In genomic region chr10:7391108-7391507, GRCm38 (mm10) we compare ENCODE assay signal across 8 mouse cellular contexts.
A peak's percentile ranks its signal among the peaks of the same experiment; 100 is the strongest.
DNase-seq lines count a peak whose midpoint lies in the region; ATAC-seq and TF ChIP-seq lines count a peak whose summit lies in the region.

No protein-coding gene starts in this region.

- no peak overlapping the region for H3K27ac ChIP-seq in lung, embryonic 15.5 days
- no peak overlapping the region for H3K27ac ChIP-seq in forebrain, embryonic 13.5 days
- H3K27ac ChIP-seq in kidney, adult 2 months (ENCODE audit: insufficient read depth, low read depth, low read length), result no peak overlapping the region

- no peak for DNase-seq in lung, postnatal 36 days
- DNase-seq in adrenal gland, postnatal 36 days, result peak; percentile 36 to 39
- peak; percentile 40 for DNase-seq in kidney, adult 2 months
- peak; percentile 36 for DNase-seq in thymus, postnatal 0 days (ENCODE audit: low spot score)
- DNase-seq in layer of hippocampus, adult 8-10 months (ENCODE audit: low spot score in 2 of 2), result no peak

- under 1% methylated on average over 30 of the region's 31 CpGs for WGBS in lung, embryonic 15.5 days
- under 1% methylated on average over 30 of the region's 31 CpGs for WGBS in forebrain, embryonic 13.5 days
- WGBS in kidney, adult 2 months, result under 1% methylated on average over 31 of the region's 31 CpGs

- H3K27me3 ChIP-seq in lung, embryonic 15.5 days, result peaks cover 42% of the 10 kb centered on the region
- H3K27me3 ChIP-seq in forebrain, embryonic 13.5 days, result peaks cover 46% of the 10 kb centered on the region
- H3K27me3 ChIP-seq in kidney, adult 2 months (replicated peaks; ENCODE audit: control insufficient read depth, insufficient read depth, low read length), result no peaks in the 10 kb centered on the region

- ATAC-seq in lung, embryonic 15.5 days (ENCODE audit: borderline replicate concordance, extremely low read depth, low FRiP score, low TSS enrichment), result peak; percentile 53
- peak; percentile 73 for ATAC-seq in forebrain, embryonic 13.5 days
- peak; percentile 47; the same call in 1 of the 2 replicates for ATAC-seq in megakaryocyte-erythroid progenitor cell, adult 5-6 weeks (replicated peaks; ENCODE audit: low FRiP score, low TSS enrichment, poor library complexity, severe bottlenecking)

- H3K4me1 ChIP-seq in lung, embryonic 15.5 days, result peaks cover 22% of the 10 kb centered on the region
- peaks cover 22% of the 10 kb centered on the region for H3K4me1 ChIP-seq in forebrain, embryonic 13.5 days
- 0 out of 2 replicates have a peak, but pooled peaks cover 3% of the 10 kb centered on the region for H3K4me1 ChIP-seq in kidney, adult 2 months (ENCODE audit: control insufficient read depth, insufficient read depth, low read length)

- H3K9me3 ChIP-seq in lung, embryonic 15.5 days, result no peaks in the 10 kb centered on the region
- no peaks in the 10 kb centered on the region for H3K9me3 ChIP-seq in forebrain, embryonic 13.5 days (replicated peaks)

- H3K36me3 ChIP-seq in lung, embryonic 15.5 days, result no peaks in the 10 kb centered on the region
- H3K36me3 ChIP-seq in forebrain, embryonic 13.5 days (ENCODE audit: poor library complexity, severe bottlenecking), result no peaks in the 10 kb centered on the region
- H3K36me3 ChIP-seq in kidney, adult 2 months (ENCODE audit: control insufficient read depth, insufficient read depth, low read length), result no peaks in the 10 kb centered on the region

- peak overlapping the region; percentile 99 for H3K4me2 ChIP-seq in lung, embryonic 15.5 days
- H3K4me2 ChIP-seq in forebrain, embryonic 13.5 days, result peak overlapping the region; percentile 99

- peak overlapping the region; percentile 60 for H3K4me3 ChIP-seq in lung, embryonic 15.5 days
- H3K4me3 ChIP-seq in forebrain, embryonic 13.5 days, result peak overlapping the region; percentile 61
- peak overlapping the region; percentile 57 for H3K4me3 ChIP-seq in kidney, adult 2 months (ENCODE audit: insufficient read depth, low read depth, low read length)

- no peak for TF ChIP-seq POLR2A in kidney, adult 2 months (IDR thresholded peaks at IDR 0.05; ENCODE audit: low read depth, low read length)

- TF ChIP-seq CTCF in kidney, adult 2 months (conservative IDR thresholded peaks at IDR 0.05; ENCODE audit: insufficient read depth, insufficient read length, low read depth, low read length), result no peak

- peak overlapping the region; percentile 45 for H3K9ac ChIP-seq in lung, embryonic 15.5 days
- H3K9ac ChIP-seq in forebrain, embryonic 13.5 days, result peak overlapping the region; percentile 61

Comparison
In these comparisons a context has a peak if more than half of its experiments do, and no peak if none do; other contexts are left out.
1. DNase-seq: peak in adrenal gland, postnatal 36 days (2 of 2), kidney, adult 2 months (single experiment) and thymus, postnatal 0 days (single experiment); none in lung, postnatal 36 days (single experiment) and layer of hippocampus, adult 8-10 months (0 of 2).
2. Peak in every context shown above with its lines, with median percentiles within 50 percentile points of each other: ATAC-seq and H3K4me3 ChIP-seq.